Mouse (Mus musculus) hindbrain, embryonic 15.5 days (tissue): ENCODE measurements around the gene Kcnab3. TPM values are rescaled to one million over a fixed set of nuclear protein-coding genes. Genes with fewer than 3 reads are reported as not detected.
"Not testable (repeated sequence)": the region's sequence is repeated elsewhere in the genome, so short reads cannot be mapped to it uniquely, and the experiment has no call there.

ENCODE experiments used
- ATAC-seq: fragments of 200-750 bp; cut with Nextera tagmentation; 2 replicates; pipeline ENCODE4 v1.8.0; 2017; ENCODE audit warnings: low read depth, moderate number of reproducible peaks, moderate TSS enrichment; ENCODE audit not compliant: low FRiP score
- H3K27ac ChIP-seq: fragments of 300-500 bp; sonication (generic); replicated peaks from 2 replicates; pipeline ENCODE4 v1.5.1; 2015; ENCODE audit warnings: mild to moderate bottlenecking, inconsistent platforms
- H3K27me3 ChIP-seq: fragments of 300-500 bp; sonication (generic); 2 replicates; pipeline ENCODE4 v1.6.1; 2015; ENCODE audit warnings: control low read depth, inconsistent platforms
- H3K36me3 ChIP-seq: fragments of 300-500 bp; sonication (generic); 2 replicates; pipeline ENCODE4 v1.6.1; 2015; ENCODE audit warnings: control low read depth, inconsistent platforms
- H3K4me1 ChIP-seq: fragments of 300-500 bp; sonication (generic); replicated peaks from 2 replicates; pipeline ENCODE4 v1.6.1; 2015; ENCODE audit warnings: control low read depth, inconsistent platforms
- H3K4me2 ChIP-seq: fragments of 300-500 bp; sonication (generic); 2 replicates; pipeline ENCODE4 v1.6.1; 2015; ENCODE audit warnings: moderate library complexity, mild to moderate bottlenecking, inconsistent platforms
- H3K4me3 ChIP-seq: fragments of 300-500 bp; sonication (generic); 2 replicates; pipeline ENCODE4 v1.5.1; 2015; ENCODE audit warnings: mild to moderate bottlenecking, inconsistent platforms
- H3K9ac ChIP-seq: fragments of 300-500 bp; sonication (generic); 2 replicates; pipeline ENCODE4 v1.6.1; 2015; ENCODE audit warnings: inconsistent platforms
- H3K9me3 ChIP-seq: fragments of 300-500 bp; sonication (generic); 2 replicates; pipeline ENCODE4 v1.6.1; 2016; ENCODE audit warnings: control low read depth, inconsistent platforms
- WGBS: fragments of 180-500 bp; shearing (Covaris S2); methylation state at CpG from one replicate; pipeline ENCODE4 v1.1.7; 2015; 5-methylcytosine and 5-hydroxymethylcytosine counted together
- polyA plus RNA-seq: library from polyadenylated mRNA; unstranded; fragments of >200 nt; fragmentation: Nextera tagmentation; extraction: Ambion mirVana; gene quantifications from 2 replicates; pipeline ENCODE4 v1.2.1, GENCODE M21; 2015

Gene Kcnab3
- 4.7 and 5.9 TPM in 2 replicates for polyA plus RNA-seq

GRCm38 (mm10) chr11:69325628-69326407 is at the start of gene Kcnab3:
TSS of gene Kcnab3 (plus strand) at chr11:69326258.
- Histone ChIP-seq H3K27me3 (peaks cover 7% of the 10 kb centered on the region; the same call in 1 of the 2 replicates), H3K4me1 (peaks cover 51% of the 10 kb centered on the region), H3K9me3 (no peaks in the 10 kb centered on the region), H3K9ac (peak within 1 kb of the TSS; percentile 46), H3K4me2 (peak within 1 kb of the TSS; percentile 78), H3K27ac (no peak within 1 kb of the TSS; the same call in 1 of the 2 replicates), H3K4me3 (peak within 1 kb of the TSS; percentile 44), H3K36me3 (no peaks in the 10 kb centered on the region)
- WGBS, result 11% methylated on average over 26 of the region's 26 CpGs
- no peak for ATAC-seq

DNA sequence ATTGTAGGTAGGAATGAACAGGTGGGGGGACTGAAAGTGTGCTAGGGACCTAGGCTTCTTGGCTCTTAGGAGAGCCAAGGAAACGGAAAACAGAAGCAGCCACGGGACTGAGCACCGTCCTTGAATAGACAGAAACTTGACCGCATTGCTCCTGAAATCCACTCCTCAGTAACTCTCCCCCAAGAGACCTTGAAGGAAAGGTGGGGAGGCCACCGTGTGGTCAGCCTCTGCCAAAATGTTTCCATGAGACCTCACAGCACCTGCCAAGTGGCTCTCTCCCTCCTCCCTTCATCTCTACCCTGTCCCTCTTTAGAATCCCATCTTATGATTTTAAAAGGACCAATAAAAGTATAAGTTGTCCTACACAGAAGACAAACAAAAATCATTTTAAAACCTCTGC is 48.8 kb upstream of the Kcnab3 start:
- Histone ChIP-seq H3K9ac (no peak overlapping the region), H3K4me2 (no peak overlapping the region), H3K9me3 (no peaks in the 10 kb centered on the region), H3K27ac (no peak overlapping the region), H3K4me1 (no peaks in the 10 kb centered on the region), H3K4me3 (no peak overlapping the region), H3K27me3 (no peaks in the 10 kb centered on the region), H3K36me3 (no peaks in the 10 kb centered on the region)
- no peak for ATAC-seq
- WGBS, result 67% methylated on average over 5 of the region's 5 CpGs

DNA sequence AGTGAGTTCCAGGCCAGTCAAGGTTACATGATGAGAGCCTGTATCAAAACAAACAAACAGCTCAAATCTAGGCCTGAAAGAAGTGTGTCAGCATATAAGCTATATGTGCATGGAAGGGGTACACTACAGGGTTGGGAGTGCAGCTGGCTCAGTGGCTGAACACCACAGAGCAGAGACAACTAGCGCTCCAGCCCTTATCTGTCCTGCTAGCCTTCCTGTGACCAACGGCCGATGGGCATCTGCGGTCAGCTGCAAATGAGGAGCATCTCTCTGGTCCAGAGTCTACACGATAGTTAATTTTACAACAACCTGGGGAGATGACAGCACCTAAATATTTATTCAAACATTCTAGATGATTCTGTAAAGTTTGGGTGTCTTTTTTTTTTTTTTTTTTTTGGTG is 34.9 kb upstream of the Kcnab3 start:
- Histone ChIP-seq H3K27ac (no peak overlapping the region), H3K4me2 (no peak overlapping the region), H3K9ac (no peak overlapping the region), H3K27me3 (no peaks in the 10 kb centered on the region), H3K4me1 (no peaks in the 10 kb centered on the region), H3K36me3 (no peaks in the 10 kb centered on the region; the same call in 1 of the 2 replicates), H3K9me3 (no peaks in the 10 kb centered on the region), H3K4me3 (no peak overlapping the region)
- ATAC-seq, result no peak
- 93% methylated on average over 5 of the region's 5 CpGs for WGBS

- ATAC-seq, result no peak
- H3K27ac ChIP-seq, result no peak overlapping the region
- peaks cover 12% of the 10 kb centered on the region for H3K36me3 ChIP-seq
- H3K4me1 ChIP-seq, result no peaks in the 10 kb centered on the region
- no peak overlapping the region for H3K4me3 ChIP-seq
- H3K27me3 ChIP-seq, result no peaks in the 10 kb centered on the region
- no peaks in the 10 kb centered on the region for H3K9me3 ChIP-seq
- H3K9ac ChIP-seq, result no peak overlapping the region
- no peak overlapping the region for H3K4me2 ChIP-seq
- 92% methylated on average over 3 of the region's 3 CpGs for WGBS
Measured at GRCm38 (mm10) chr11:69295286-69295685, 30.8 kb upstream of the Kcnab3 start.

DNA sequence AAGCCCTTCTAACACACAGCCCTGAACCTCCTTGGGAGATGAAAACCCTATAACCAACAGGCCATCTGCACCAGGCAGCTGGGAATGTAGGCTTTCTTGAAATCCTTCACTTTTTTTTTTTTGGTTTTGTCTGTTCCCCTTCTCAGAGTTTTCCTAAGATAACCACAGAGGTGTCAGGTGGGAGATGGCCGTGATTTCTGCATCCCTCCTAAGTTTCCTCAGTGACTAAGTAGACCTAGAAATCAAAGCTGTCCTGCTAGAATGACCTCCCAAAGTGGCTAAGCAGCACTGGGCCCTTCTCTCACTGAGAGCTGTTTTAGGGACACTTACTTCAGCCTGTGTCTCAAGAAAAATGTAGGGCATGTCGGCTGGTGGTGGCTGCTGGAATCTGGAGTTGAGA is 28.3 kb upstream of the Kcnab3 start:
- H3K9ac ChIP-seq, result no peak overlapping the region
- WGBS, result 92% methylated on average over 2 of the region's 2 CpGs
- no peaks in the 10 kb centered on the region for H3K9me3 ChIP-seq
- H3K4me2 ChIP-seq, result no peak overlapping the region
- peaks cover 12% of the 10 kb centered on the region for H3K36me3 ChIP-seq
- no peaks in the 10 kb centered on the region for H3K4me1 ChIP-seq
- H3K27me3 ChIP-seq, result no peaks in the 10 kb centered on the region
- no peak for ATAC-seq
- H3K4me3 ChIP-seq, result no peak overlapping the region
- no peak overlapping the region for H3K27ac ChIP-seq

DNA sequence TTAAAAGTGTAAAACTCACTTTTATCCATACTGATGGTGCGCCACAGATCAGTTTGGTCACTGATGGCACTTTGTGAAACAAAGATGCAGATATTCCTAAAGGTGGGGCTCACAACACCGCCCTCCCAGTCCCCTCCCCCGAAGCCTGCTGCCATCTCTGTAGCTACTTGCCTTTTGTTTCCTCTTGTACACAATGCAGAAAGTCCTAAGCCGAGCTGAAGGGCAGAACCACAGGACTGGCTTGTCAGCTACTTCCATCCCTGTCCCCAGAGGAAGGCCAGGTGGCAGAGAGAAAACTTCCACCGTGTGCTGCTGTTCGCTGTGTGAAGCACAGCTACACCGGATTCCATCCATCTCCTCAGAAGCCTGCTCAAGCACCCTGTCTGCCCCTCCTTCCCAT is 27.8 kb upstream of the Kcnab3 start:
- Histone ChIP-seq H3K36me3 (peaks cover 12% of the 10 kb centered on the region), H3K9me3 (no peaks in the 10 kb centered on the region), H3K4me1 (no peaks in the 10 kb centered on the region), H3K4me2 (no peak overlapping the region), H3K4me3 (no peak overlapping the region), H3K27ac (no peak overlapping the region), H3K9ac (no peak overlapping the region), H3K27me3 (no peaks in the 10 kb centered on the region)
- ATAC-seq, result no peak
- WGBS, result 67% methylated on average over 7 of the region's 7 CpGs

GRCm38 (mm10) chr11:69302817-69303216 is 23.2 kb upstream of the Kcnab3 start:
- Histone ChIP-seq H3K4me2 (no peak overlapping the region), H3K27me3 (no peaks in the 10 kb centered on the region), H3K4me1 (no peaks in the 10 kb centered on the region), H3K4me3 (no peak overlapping the region), H3K9me3 (no peaks in the 10 kb centered on the region), H3K36me3 (peaks cover 33% of the 10 kb centered on the region), H3K27ac (no peak overlapping the region), H3K9ac (no peak overlapping the region)
- ATAC-seq, result no peak
- WGBS, result 81% methylated on average over 7 of the region's 7 CpGs

- H3K36me3 ChIP-seq, result peaks cover 43% of the 10 kb centered on the region
- no peak for ATAC-seq
- H3K27me3 ChIP-seq, result no peaks in the 10 kb centered on the region
- no peaks in the 10 kb centered on the region for H3K9me3 ChIP-seq
- no peak overlapping the region for H3K4me3 ChIP-seq
- no peak overlapping the region for H3K9ac ChIP-seq
- WGBS, result 93% methylated on average over 9 of the region's 9 CpGs
- no peak overlapping the region for H3K27ac ChIP-seq
- H3K4me2 ChIP-seq, result no peak overlapping the region
- H3K4me1 ChIP-seq, result no peaks in the 10 kb centered on the region
Measured at GRCm38 (mm10) chr11:69305291-69305690, 20.8 kb upstream of the Kcnab3 start.

- peaks cover 50% of the 10 kb centered on the region for H3K36me3 ChIP-seq
- H3K9ac ChIP-seq, result no peak overlapping the region
- H3K4me2 ChIP-seq, result no peak overlapping the region
- WGBS, result 98% methylated on average over 2 of the region's 2 CpGs
- no peak overlapping the region for H3K4me3 ChIP-seq
- H3K27ac ChIP-seq, result no peak overlapping the region
- H3K27me3 ChIP-seq, result no peaks in the 10 kb centered on the region
- no peaks in the 10 kb centered on the region for H3K4me1 ChIP-seq
- no peaks in the 10 kb centered on the region for H3K9me3 ChIP-seq
- no peak for ATAC-seq
Measured at GRCm38 (mm10) chr11:69306039-69306438, 20.0 kb upstream of the Kcnab3 start.

DNA sequence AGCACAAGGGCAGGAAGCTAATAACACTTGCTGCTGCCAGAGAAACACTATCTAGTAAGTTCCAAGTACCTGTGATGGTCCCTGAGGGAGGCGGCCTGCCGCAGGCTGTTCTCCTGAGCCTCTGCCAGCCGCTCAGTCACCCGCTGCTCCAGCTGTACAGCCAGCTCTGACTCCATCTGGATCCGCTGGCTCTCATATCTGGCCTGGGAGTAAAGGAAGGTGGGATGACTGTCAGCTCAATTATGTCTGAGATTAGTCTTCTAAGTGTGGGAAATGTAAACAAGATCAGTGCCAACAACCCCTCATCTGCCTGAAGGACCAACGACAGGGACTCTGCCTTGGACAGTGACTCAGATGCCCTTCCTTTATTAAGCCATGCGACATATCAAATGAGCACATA is 14.8 kb upstream of the Kcnab3 start:
- WGBS, result 58% methylated on average over 7 of the region's 7 CpGs
- no peak for ATAC-seq
- H3K27ac ChIP-seq, result no peak overlapping the region
- H3K4me2 ChIP-seq, result no peak overlapping the region
- H3K9me3 ChIP-seq, result no peaks in the 10 kb centered on the region
- H3K4me1 ChIP-seq, result peaks cover 4% of the 10 kb centered on the region
- no peak overlapping the region for H3K9ac ChIP-seq
- H3K4me3 ChIP-seq, result no peak overlapping the region
- peaks cover 67% of the 10 kb centered on the region for H3K36me3 ChIP-seq
- H3K27me3 ChIP-seq, result no peaks in the 10 kb centered on the region

DNA sequence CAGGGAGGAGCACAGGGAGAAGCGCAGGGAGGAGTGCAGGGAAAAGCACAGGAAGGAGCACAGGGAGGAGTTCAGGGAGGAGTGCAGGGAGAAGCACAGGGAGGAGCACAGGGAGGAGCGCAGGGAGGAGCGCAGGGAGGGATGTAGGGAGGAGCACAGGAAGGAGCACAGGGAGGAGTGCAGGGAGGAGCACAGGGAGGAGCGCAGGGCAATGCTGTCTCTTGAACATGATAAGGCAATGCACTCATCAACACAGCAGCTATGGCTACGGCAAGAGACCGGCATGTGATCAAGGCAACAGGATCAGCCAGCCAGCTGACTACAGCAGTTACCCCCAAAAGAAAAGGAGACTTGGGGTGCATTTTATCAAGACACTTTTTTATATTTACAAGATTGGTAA is 9.7 kb upstream of the Kcnab3 start:
- H3K4me3 ChIP-seq, result no peak overlapping the region
- 96% methylated on average over 6 of the region's 6 CpGs for WGBS
- H3K27ac ChIP-seq, result no peak overlapping the region
- no peaks in the 10 kb centered on the region for H3K27me3 ChIP-seq
- no peaks in the 10 kb centered on the region for H3K9me3 ChIP-seq
- no peak overlapping the region for H3K9ac ChIP-seq
- H3K4me2 ChIP-seq, result no peak overlapping the region
- no peak for ATAC-seq
- H3K36me3 ChIP-seq, result peaks cover 40% of the 10 kb centered on the region
- peaks cover 4% of the 10 kb centered on the region for H3K4me1 ChIP-seq

- Histone ChIP-seq H3K4me1 (peaks cover 15% of the 10 kb centered on the region), H3K36me3 (peaks cover 29% of the 10 kb centered on the region)
- H3K4me2 ChIP-seq, H3K9me3 ChIP-seq, ATAC-seq, H3K27me3 ChIP-seq, H3K4me3 ChIP-seq, H3K27ac ChIP-seq, H3K9ac ChIP-seq: not testable (repeated sequence)
- WGBS, result 87% methylated on average over 3 of the region's 3 CpGs
Measured at GRCm38 (mm10) chr11:69318000-69318399, 8.1 kb upstream of the Kcnab3 start.
